Mouse (Mus musculus) heart, postnatal 0 days (tissue): ENCODE results near the gene Sema6d. TPM values are rescaled to one million over a fixed set of nuclear protein-coding genes. Genes with fewer than 3 reads are reported as not detected.

Source experiments
- ATAC-seq: fragments of 200-750 bp; cut with Nextera tagmentation; 2 replicates; pipeline ENCODE4 v1.8.0; 2017; ENCODE audit warnings: low read depth, moderate number of reproducible peaks, moderate library complexity; ENCODE audit not compliant: insufficient read depth
- DNase-seq: peaks from one replicate; pipeline ENCODE4 v3.0.0-alpha.2; 2016; ENCODE audit warnings: low spot score
- H3K27ac ChIP-seq: fragments of 300-500 bp; sonication (generic); 2 replicates; pipeline ENCODE4 v1.5.1; 2014; ENCODE audit warnings: low read depth, mild to moderate bottlenecking
- H3K27me3 ChIP-seq: fragments of 300-500 bp; sonication (generic); 2 replicates; pipeline ENCODE4 v1.6.1; 2014; ENCODE audit warnings: low read length, mixed read lengths; ENCODE audit not compliant: control insufficient read depth, insufficient read depth
- H3K36me3 ChIP-seq: fragments of 300-500 bp; sonication (generic); replicated peaks from 2 replicates; pipeline ENCODE4 v1.6.1; 2014; ENCODE audit warnings: low read length, mixed read lengths; ENCODE audit not compliant: control insufficient read depth, insufficient read depth
- H3K4me1 ChIP-seq: fragments of 300-500 bp; sonication (generic); 2 replicates; pipeline ENCODE4 v1.6.1; 2014; ENCODE audit warnings: antibody characterized with exemption; ENCODE audit not compliant: control insufficient read depth, insufficient read depth
- H3K4me2 ChIP-seq: fragments of 300-500 bp; sonication (generic); 2 replicates; pipeline ENCODE4 v1.6.1; 2014; ENCODE audit warnings: low read depth, mild to moderate bottlenecking, low read length, moderate library complexity
- H3K4me3 ChIP-seq: fragments of 300-500 bp; sonication (generic); 2 replicates; pipeline ENCODE4 v1.5.1; 2014; ENCODE audit warnings: low read depth, low read length
- H3K9ac ChIP-seq: fragments of 300-500 bp; sonication (generic); replicated peaks from 2 replicates; pipeline ENCODE4 v1.6.1; 2014; ENCODE audit warnings: low read depth, low read length, mixed read lengths
- H3K9me3 ChIP-seq: fragments of 300-500 bp; sonication (generic); replicated peaks from 2 replicates; pipeline ENCODE4 v1.6.1; 2016; ENCODE audit warnings: low read length; ENCODE audit not compliant: control insufficient read depth
- CTCF ChIP-seq: IDR thresholded peaks from 2 replicates; pipeline ENCODE4 v1.5.1; 2016; ENCODE audit warnings: antibody characterized with exemption, control low read depth, low read depth
- EP300 ChIP-seq: IDR thresholded peaks from 2 replicates; pipeline ENCODE4 v1.6.1; 2016; ENCODE audit warnings: antibody characterized with exemption, low read depth
- WGBS: fragments of 180-500 bp; shearing (Covaris S2); extraction: QIAGEN DNeasy Blood & Tissue Kit; methylation state at CpG from one replicate; pipeline ENCODE4 v1.1.7; 2014; 5-methylcytosine and 5-hydroxymethylcytosine counted together
- polyA plus RNA-seq: library from polyadenylated mRNA; unstranded; fragments of >200 nt; fragmentation: Nextera tagmentation; extraction: Ambion mirVana; gene quantifications from 2 replicates; pipeline ENCODE4 v1.2.1, GENCODE M21; 2015
- total RNA-seq: library from RNA; depleted of rRNA; stranded (reverse); fragments of >200 nt; gene quantifications from 2 replicates; pipeline ENCODE4 v1.2.3, GENCODE M21; 2014; ENCODE audit warnings: low replicate concordance

The Sema6d gene
- total and polyA plus RNA-seq, 2 experiments from 2014 or later, result 8.7 to 28.8 TPM

- H3K4me3 ChIP-seq, result no peak overlapping the region
- no peaks in the 10 kb centered on the region for H3K36me3 ChIP-seq
- ATAC-seq (no peak), DNase-seq (no peak)
- H3K27me3 ChIP-seq, result no peaks in the 10 kb centered on the region
- no peak overlapping the region for H3K4me2 ChIP-seq
- H3K4me1 ChIP-seq, result peaks cover 6% of the 10 kb centered on the region; the same call in 1 of the 2 replicates
- TF ChIP-seq CTCF (no peak), EP300 (no peak)
- no peaks in the 10 kb centered on the region for H3K9me3 ChIP-seq
- no peak overlapping the region for H3K9ac ChIP-seq
- H3K27ac ChIP-seq, result no peak overlapping the region
- WGBS, result 83% methylated on average over 6 of the region's 6 CpGs
Measured at GRCm38 (mm10) chr2:124338296-124338695, 248.5 kb downstream of the Sema6d start.

- H3K4me2 ChIP-seq, result no peak overlapping the region
- H3K27ac ChIP-seq, result no peak overlapping the region
- DNase-seq, result no peak
- no peak for ATAC-seq
- TF ChIP-seq CTCF (no peak), EP300 (no peak)
- H3K9ac ChIP-seq, result no peak overlapping the region
- no peaks in the 10 kb centered on the region for H3K36me3 ChIP-seq
- no peaks in the 10 kb centered on the region for H3K27me3 ChIP-seq
- 87% methylated on average over 2 of the region's 2 CpGs for WGBS
- H3K4me3 ChIP-seq, result no peak overlapping the region
- no peaks in the 10 kb centered on the region for H3K9me3 ChIP-seq
- H3K4me1 ChIP-seq, result no peaks in the 10 kb centered on the region
Measured at GRCm38 (mm10) chr2:124354191-124354590, 264.4 kb downstream of the Sema6d start.

- Histone ChIP-seq H3K9ac (no peak overlapping the region), H3K4me3 (no peak overlapping the region), H3K27me3 (no peaks in the 10 kb centered on the region), H3K36me3 (no peaks in the 10 kb centered on the region), H3K4me2 (no peak overlapping the region), H3K4me1 (no peaks in the 10 kb centered on the region), H3K9me3 (no peaks in the 10 kb centered on the region), H3K27ac (no peak overlapping the region)
- no peak for DNase-seq
- no peak for ATAC-seq
- 84% methylated on average over 2 of the region's 2 CpGs for WGBS
- TF ChIP-seq EP300 (no peak), CTCF (no peak)
Measured at GRCm38 (mm10) chr2:124354716-124355115, 264.9 kb downstream of the Sema6d start.

GRCm38 (mm10) chr2:124369291-124369690 is 279.5 kb downstream of the Sema6d start:
- Histone ChIP-seq H3K4me3 (no peak overlapping the region), H3K36me3 (no peaks in the 10 kb centered on the region), H3K4me1 (peaks cover 29% of the 10 kb centered on the region), H3K27me3 (no peaks in the 10 kb centered on the region), H3K27ac (peak overlapping the region; percentile 39; the same call in 1 of the 2 replicates), H3K4me2 (no peak overlapping the region), H3K9me3 (no peaks in the 10 kb centered on the region), H3K9ac (no peak overlapping the region)
- DNase-seq, result peak; percentile 44
- peak; percentile 67 for ATAC-seq
- no peak for TF ChIP-seq EP300
- no peak for TF ChIP-seq CTCF
- WGBS, result 13% methylated on average over 1 of the region's 1 CpGs

- Histone ChIP-seq H3K27me3 (no peaks in the 10 kb centered on the region), H3K4me2 (no peak overlapping the region), H3K4me1 (peaks cover 29% of the 10 kb centered on the region), H3K9ac (no peak overlapping the region), H3K36me3 (no peaks in the 10 kb centered on the region), H3K9me3 (no peaks in the 10 kb centered on the region), H3K4me3 (no peak overlapping the region), H3K27ac (peak overlapping the region; percentile 39)
- TF ChIP-seq EP300, result no peak
- TF ChIP-seq CTCF, result no peak
- ATAC-seq, result peak; percentile 57
- DNase-seq, result peak; percentile 35
- whole genome bisulfite sequencing, result 28% methylated on average over 2 of the region's 2 CpGs
Measured at GRCm38 (mm10) chr2:124369991-124370390, 280.2 kb downstream of the Sema6d start.

- Histone ChIP-seq H3K9ac (no peak overlapping the region), H3K36me3 (no peaks in the 10 kb centered on the region), H3K27ac (no peak overlapping the region), H3K4me2 (no peak overlapping the region), H3K9me3 (no peaks in the 10 kb centered on the region), H3K27me3 (no peaks in the 10 kb centered on the region), H3K4me1 (peaks cover 29% of the 10 kb centered on the region), H3K4me3 (no peak overlapping the region)
- TF ChIP-seq CTCF, result no peak
- peak; percentile 52 for DNase-seq
- ATAC-seq, result peak; percentile 60
- WGBS, result 4% methylated on average over 2 of the region's 2 CpGs
Measured at GRCm38 (mm10) chr2:124371363-124371762, 281.6 kb downstream of the Sema6d start.
